ENCODE assay signal across 8 mouse cellular contexts in genomic region chr7:45451344-45451982, GRCm38 (mm10). TPM values are rescaled to one million over a fixed set of nuclear protein-coding genes. Genes with fewer than 3 reads are reported as not detected.
DNase-seq lines count a peak whose midpoint lies in the region; ATAC-seq and TF ChIP-seq lines count a peak whose summit lies in the region.

No protein-coding gene starts in this region.

- H3K27me3 ChIP-seq in hindbrain, embryonic 11.5 days (ENCODE audit: control insufficient read depth, insufficient read depth, low read length): no peaks in the 10 kb centered on the region
- no peaks in the 10 kb centered on the region for H3K27me3 ChIP-seq in lung, embryonic 16.5 days (ENCODE audit: control insufficient read depth, insufficient read depth, low read depth, low read length)

- no peak overlapping the region for H3K4me2 ChIP-seq in hindbrain, embryonic 11.5 days (replicated peaks; ENCODE audit: low read depth, low read length)
- no peak overlapping the region for H3K4me2 ChIP-seq in lung, embryonic 16.5 days (ENCODE audit: low read depth, low read length)

- peak; percentile 50 for DNase-seq in Muller cell, postnatal 12 days (ENCODE audit: inconsistent ontology term)
- DNase-seq in cerebellum, adult 9-10 months: peak; percentile 88
- peak; percentile 81 to 96 for DNase-seq in frontal cortex, adult 2 months (ENCODE audit: extremely low spot score in 1 of 2, low spot score in 1 of 2)
- peak; percentile 90 for DNase-seq in hindbrain, embryonic 11.5 days (ENCODE audit: low spot score)
- DNase-seq in layer of hippocampus, adult 9-11 months: peak; percentile 80
- DNase-seq in thymus, postnatal 14 days: peak; percentile 87

- ATAC-seq in hindbrain, embryonic 11.5 days (ENCODE audit: low FRiP score): peak; percentile 71; the same call in 1 of the 2 replicates
- peak; percentile 77 for ATAC-seq in lung, embryonic 16.5 days (ENCODE audit: low read depth)

- H3K4me3 ChIP-seq in hindbrain, embryonic 11.5 days (ENCODE audit: low read depth, low read length): no peak overlapping the region
- no peak overlapping the region for H3K4me3 ChIP-seq in lung, embryonic 16.5 days (ENCODE audit: low read length)
- peak overlapping the region; percentile 44 for H3K4me3 ChIP-seq in olfactory bulb, adult 2 months (ENCODE audit: insufficient read depth, low read depth, low read length)

- no peak for TF ChIP-seq POLR2A in olfactory bulb, adult 2 months (IDR thresholded peaks at IDR 0.05; ENCODE audit: insufficient read depth, low read depth, low read length)

- H3K9ac ChIP-seq in hindbrain, embryonic 11.5 days (ENCODE audit: low read depth, low read length): no peak overlapping the region
- H3K9ac ChIP-seq in lung, embryonic 16.5 days (ENCODE audit: low read length): no peak overlapping the region

- H3K9me3 ChIP-seq in hindbrain, embryonic 11.5 days (ENCODE audit: control insufficient read depth, low read length): no peaks in the 10 kb centered on the region
- no peaks in the 10 kb centered on the region for H3K9me3 ChIP-seq in lung, embryonic 16.5 days (ENCODE audit: control insufficient read depth, low read length)

- H3K36me3 ChIP-seq in hindbrain, embryonic 11.5 days (ENCODE audit: control insufficient read depth, insufficient read depth, low read length): peaks cover 3% of the 10 kb centered on the region; the same call in 1 of the 2 replicates
- peaks cover 38% of the 10 kb centered on the region for H3K36me3 ChIP-seq in lung, embryonic 16.5 days (ENCODE audit: control insufficient read depth, insufficient read depth, low read length)

- peak; percentile 73 for TF ChIP-seq CTCF in olfactory bulb, adult 2 months (IDR thresholded peaks at IDR 0.05; ENCODE audit: insufficient read depth, low read depth, low read length)

- no peak overlapping the region for H3K27ac ChIP-seq in hindbrain, embryonic 11.5 days (ENCODE audit: low read depth, low read length)
- H3K27ac ChIP-seq in lung, embryonic 16.5 days (ENCODE audit: low read length): no peak overlapping the region
- H3K27ac ChIP-seq in olfactory bulb, adult 2 months (ENCODE audit: insufficient read depth, low read depth, low read length): peak overlapping the region; percentile 16; the same call in 1 of the 2 replicates

- H3K4me1 ChIP-seq in hindbrain, embryonic 11.5 days (replicated peaks; ENCODE audit: control insufficient read depth, insufficient read depth, low read length): no peaks in the 10 kb centered on the region
- H3K4me1 ChIP-seq in lung, embryonic 16.5 days (replicated peaks; ENCODE audit: control insufficient read depth, insufficient read depth, low read length): peaks cover under 1% of the 10 kb centered on the region; the same call in 1 of the 2 replicates
- peaks cover 7% of the 10 kb centered on the region for H3K4me1 ChIP-seq in olfactory bulb, adult 2 months (ENCODE audit: control insufficient read depth, insufficient read depth, low read length)

- 54% methylated on average over 23 of the region's 23 CpGs for WGBS in hindbrain, embryonic 11.5 days
- WGBS in lung, embryonic 16.5 days: 53% methylated on average over 23 of the region's 23 CpGs
- WGBS in olfactory bulb, adult 2 months: 39% methylated on average over 23 of the region's 23 CpGs

RNA-seq across cellular contexts. Expression of gene Ftl1, which starts 8.2 kb away (rescaled TPM):
- 647 and 719 TPM in 2 replicates for polyA plus RNA-seq in frontal cortex, adult 2 months (2012; rRNA removed)
- polyA plus RNA-seq in hindbrain, embryonic 11.5 days (2014; fragmentation: Nextera tagmentation; extraction: Ambion mirVana): 5,748 and 5,943 TPM in 2 replicates
- 4,912 and 5,024 TPM in 2 replicates for polyA plus RNA-seq in lung, embryonic 16.5 days (2015; fragmentation: Nextera tagmentation; extraction: Ambion mirVana)
- 553 and 835 TPM in 2 replicates for polyA plus RNA-seq in olfactory bulb, adult 2 months (2012; ENCODE audit: insufficient read depth, insufficient read length, low replicate concordance, missing spikeins)

RNA-seq across cellular contexts. Expression of gene Ruvbl2, which starts 13.6 kb away (rescaled TPM):
- polyA plus RNA-seq in frontal cortex, adult 2 months (2012; rRNA removed): 46.9 and 47.2 TPM in 2 replicates
- 168 and 178 TPM in 2 replicates for polyA plus RNA-seq in hindbrain, embryonic 11.5 days (2014; fragmentation: Nextera tagmentation; extraction: Ambion mirVana)
- polyA plus RNA-seq in lung, embryonic 16.5 days (2015; fragmentation: Nextera tagmentation; extraction: Ambion mirVana): 159 and 160 TPM in 2 replicates
- polyA plus RNA-seq in olfactory bulb, adult 2 months (2012; ENCODE audit: insufficient read depth, insufficient read length, low replicate concordance, missing spikeins): not detected in 2 replicates

RNA-seq across cellular contexts. Expression of gene Bax, which starts 15.2 kb away (rescaled TPM):
- 108 and 110 TPM in 2 replicates for polyA plus RNA-seq in frontal cortex, adult 2 months (2012; rRNA removed)
- 128 and 196 TPM in 2 replicates for polyA plus RNA-seq in hindbrain, embryonic 11.5 days (2014; fragmentation: Nextera tagmentation; extraction: Ambion mirVana)
- polyA plus RNA-seq in lung, embryonic 16.5 days (2015; fragmentation: Nextera tagmentation; extraction: Ambion mirVana): 135 and 136 TPM in 2 replicates
- polyA plus RNA-seq in olfactory bulb, adult 2 months (2012; ENCODE audit: insufficient read depth, insufficient read length, low replicate concordance, missing spikeins): not detected in 2 replicates

RNA-seq across cellular contexts. Expression of gene Gys1, which starts 16.8 kb away (rescaled TPM):
- 20.5 and 20.9 TPM in 2 replicates for polyA plus RNA-seq in frontal cortex, adult 2 months (2012; rRNA removed)
- 29.2 and 30.6 TPM in 2 replicates for polyA plus RNA-seq in hindbrain, embryonic 11.5 days (2014; fragmentation: Nextera tagmentation; extraction: Ambion mirVana)
- polyA plus RNA-seq in lung, embryonic 16.5 days (2015; fragmentation: Nextera tagmentation; extraction: Ambion mirVana): 53.8 and 54.1 TPM in 2 replicates
- not detected in 2 replicates for polyA plus RNA-seq in olfactory bulb, adult 2 months (2012; ENCODE audit: insufficient read depth, insufficient read length, low replicate concordance, missing spikeins)

RNA-seq across cellular contexts. Expression of gene Tulp2, which starts 30.2 kb away (rescaled TPM):
- polyA plus RNA-seq in frontal cortex, adult 2 months (2012; rRNA removed): 0.12 and 0.17 TPM in 2 replicates
- 0.40 and 0.54 TPM in 2 replicates for polyA plus RNA-seq in hindbrain, embryonic 11.5 days (2014; fragmentation: Nextera tagmentation; extraction: Ambion mirVana)
- polyA plus RNA-seq in lung, embryonic 16.5 days (2015; fragmentation: Nextera tagmentation; extraction: Ambion mirVana): 0.39 and 0.57 TPM in 2 replicates
- not detected in 2 replicates for polyA plus RNA-seq in olfactory bulb, adult 2 months (2012; ENCODE audit: insufficient read depth, insufficient read length, low replicate concordance, missing spikeins)

Comparison
In these comparisons a context has a peak if more than half of its experiments do, and no peak if none do; other contexts are left out.
1. RNA of gene Ruvbl2, which starts 13.6 kb away (polyA plus RNA-seq): 168 to 178 TPM in hindbrain, embryonic 11.5 days, 159 to 160 TPM in lung, embryonic 16.5 days and 46.9 to 47.2 TPM in frontal cortex, adult 2 months; not detected in olfactory bulb, adult 2 months; every median in the first group is over 10 times any median in the second.
2. RNA of gene Bax, which starts 15.2 kb away (polyA plus RNA-seq): 135 to 136 TPM in lung, embryonic 16.5 days, 128 to 196 TPM in hindbrain, embryonic 11.5 days and 108 to 110 TPM in frontal cortex, adult 2 months; not detected in olfactory bulb, adult 2 months; every median in the first group is over 100 times any median in the second.
3. Peak in every context shown above with its lines, with median percentiles within 50 percentile points of each other: DNase-seq.